ENCODE assay signal across 21 mouse cellular contexts in the genomic region with DNA sequence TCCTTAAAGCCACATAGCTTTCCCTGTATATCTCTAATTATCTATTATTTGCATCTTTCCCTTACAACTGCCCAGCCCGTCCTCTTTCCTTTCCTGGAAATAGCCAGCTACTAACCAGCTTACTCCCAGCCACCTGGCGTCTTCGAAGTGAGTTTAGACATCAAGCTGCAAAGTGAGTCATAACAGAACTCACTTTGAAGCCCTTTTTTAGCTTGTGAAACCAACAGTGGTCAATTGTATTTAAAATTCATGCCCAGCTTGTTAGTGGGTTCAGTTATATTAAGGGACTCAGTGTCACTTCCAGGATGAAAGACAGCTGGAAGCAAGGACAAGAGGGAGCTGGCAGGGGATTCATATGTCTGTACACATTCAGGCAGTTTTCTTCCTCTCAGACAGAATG. TPM values are rescaled to one million over a fixed set of nuclear protein-coding genes. Genes with fewer than 3 reads are reported as not detected.
A peak's percentile ranks its signal among the peaks of the same experiment; 100 is the strongest.
DNase-seq lines count a peak whose midpoint lies in the region; ATAC-seq lines count a peak whose summit lies in the region.
"Had no signal": no experiment of that assay in that cellular context is flagged by ENCODE, and none has a peak within 500 bp of the region (broad histone marks: within the 10 kb centered on the region; RNA-seq: fewer than 3 reads in every experiment).

No protein-coding gene starts in this region.

- no peaks in the 10 kb centered on the region for H3K36me3 ChIP-seq in heart, embryonic 12.5 days
- no peaks in the 10 kb centered on the region for H3K36me3 ChIP-seq in hindbrain, embryonic 16.5 days (ENCODE audit: control insufficient read depth, insufficient read depth, low read length)
- H3K36me3 ChIP-seq: heart, embryonic 15.5 days; hindbrain, embryonic 12.5 days; neural tube, embryonic 15.5 days had no signal

- H3K4me2 ChIP-seq in heart, embryonic 12.5 days, result no peak overlapping the region
- H3K4me2 ChIP-seq in hindbrain, embryonic 16.5 days (ENCODE audit: low read length), result no peak overlapping the region
- H3K4me2 ChIP-seq: heart, embryonic 15.5 days; hindbrain, embryonic 12.5 days; neural tube, embryonic 15.5 days had no signal

- H3K27me3 ChIP-seq in heart, embryonic 12.5 days (replicated peaks), result no peaks in the 10 kb centered on the region
- H3K27me3 ChIP-seq in hindbrain, embryonic 16.5 days (replicated peaks; ENCODE audit: control insufficient read depth, insufficient read depth, low read length), result no peaks in the 10 kb centered on the region
- H3K27me3 ChIP-seq: heart, embryonic 15.5 days; hindbrain, embryonic 12.5 days; megakaryocyte, embryonic 14.5 days; neural tube, embryonic 15.5 days had no signal

- H3K27ac ChIP-seq in heart, embryonic 12.5 days (ENCODE audit: poor library complexity, severe bottlenecking), result no peak overlapping the region
- H3K27ac ChIP-seq in hindbrain, embryonic 16.5 days (ENCODE audit: low read depth, low read length), result no peak overlapping the region
- H3K27ac ChIP-seq: heart, embryonic 15.5 days; hindbrain, embryonic 12.5 days; neural tube, embryonic 15.5 days had no signal

- peaks cover 22% of the 10 kb centered on the region for H3K4me1 ChIP-seq in heart, embryonic 12.5 days (replicated peaks)
- H3K4me1 ChIP-seq in hindbrain, embryonic 16.5 days (ENCODE audit: control insufficient read depth, insufficient read depth, low read depth, low read length), result no peaks in the 10 kb centered on the region
- H3K4me1 ChIP-seq: hindbrain, embryonic 12.5 days; neural tube, embryonic 15.5 days had no signal

- no peak overlapping the region for H3K9ac ChIP-seq in heart, embryonic 12.5 days
- no peak overlapping the region for H3K9ac ChIP-seq in hindbrain, embryonic 16.5 days (ENCODE audit: low read depth, low read length)
- H3K9ac ChIP-seq: forebrain, postnatal 0 days; heart, embryonic 15.5 days; hindbrain, embryonic 12.5 days; neural tube, embryonic 15.5 days had no signal

- ATAC-seq in heart, embryonic 12.5 days (ENCODE audit: insufficient number of reproducible peaks, low FRiP score), result no peak
- no peak for ATAC-seq in hindbrain, embryonic 16.5 days
- ATAC-seq: forebrain, postnatal 0 days had no signal

- H3K4me3 ChIP-seq in heart, embryonic 12.5 days, result no peak overlapping the region
- H3K4me3 ChIP-seq in hindbrain, embryonic 16.5 days (ENCODE audit: low read length), result no peak overlapping the region
- H3K4me3 ChIP-seq: heart, embryonic 15.5 days; hindbrain, embryonic 12.5 days; neural tube, embryonic 15.5 days had no signal

- peak; percentile 67 for DNase-seq in heart, adult 11 months
- peak; percentile 17 for DNase-seq in right cerebral cortex, adult 18-20 months
- DNase-seq in right cerebral cortex, postnatal 4 days, result no peak
- peak; percentile 41 for DNase-seq in fibroblast of lung, adult 2 months (ENCODE audit: low read depth)
- DNase-seq in thymus, postnatal 14 days, result no peak
- no peak for DNase-seq in layer of hippocampus, adult 11-12 months (ENCODE audit: low spot score)
- DNase-seq: adrenal gland, adult 2 months; cerebellum, adult 9-11 months; forebrain, postnatal 0 days; gastrocnemius, postnatal 25 days; kidney, adult 18-20 months; kidney, postnatal 36 days; layer of hippocampus, postnatal 36 days; retina, postnatal 1 day; thymus, adult 18-20 months had no signal

- H3K9me3 ChIP-seq in heart, embryonic 12.5 days (replicated peaks), result no peaks in the 10 kb centered on the region
- H3K9me3 ChIP-seq in hindbrain, embryonic 16.5 days (ENCODE audit: control insufficient read depth, low read length), result no peaks in the 10 kb centered on the region
- H3K9me3 ChIP-seq: heart, embryonic 15.5 days; hindbrain, embryonic 12.5 days; megakaryocyte, embryonic 14.5 days; neural tube, embryonic 15.5 days had no signal

- WGBS in heart, embryonic 12.5 days, result 48% methylated on average over 3 of the region's 3 CpGs
- 89% methylated on average over 3 of the region's 3 CpGs for whole genome bisulfite sequencing in hindbrain, embryonic 16.5 days

RNA-seq across cellular contexts. Expression of a gene that starts 33.5 kb away (rescaled TPM):
- 8.5 and 10.4 TPM in 2 replicates for polyA plus RNA-seq in heart, embryonic 12.5 days (2016; fragmentation: Nextera tagmentation; extraction: Ambion mirVana)
- polyA plus RNA-seq in hindbrain, embryonic 16.5 days (2015; fragmentation: Nextera tagmentation; extraction: Ambion mirVana), result 1.8 and 2.2 TPM in 2 replicates

Comparison
In these comparisons a context has a peak if more than half of its experiments do, and no peak if none do; other contexts are left out.
1. DNase-seq: peak in heart, adult 11 months (single experiment), right cerebral cortex, adult 18-20 months (single experiment) and fibroblast of lung, adult 2 months (single experiment); none in right cerebral cortex, postnatal 4 days (single experiment), thymus, postnatal 14 days (single experiment) and layer of hippocampus, adult 11-12 months (single experiment).